Mouse (Mus musculus) right cerebral cortex, postnatal 14 days (tissue): ENCODE data around the gene Grin2c.

Source experiments
- DNase-seq: peaks from one replicate; pipeline ENCODE4 v3.0.0; 2022

Grin2c gene

DNA sequence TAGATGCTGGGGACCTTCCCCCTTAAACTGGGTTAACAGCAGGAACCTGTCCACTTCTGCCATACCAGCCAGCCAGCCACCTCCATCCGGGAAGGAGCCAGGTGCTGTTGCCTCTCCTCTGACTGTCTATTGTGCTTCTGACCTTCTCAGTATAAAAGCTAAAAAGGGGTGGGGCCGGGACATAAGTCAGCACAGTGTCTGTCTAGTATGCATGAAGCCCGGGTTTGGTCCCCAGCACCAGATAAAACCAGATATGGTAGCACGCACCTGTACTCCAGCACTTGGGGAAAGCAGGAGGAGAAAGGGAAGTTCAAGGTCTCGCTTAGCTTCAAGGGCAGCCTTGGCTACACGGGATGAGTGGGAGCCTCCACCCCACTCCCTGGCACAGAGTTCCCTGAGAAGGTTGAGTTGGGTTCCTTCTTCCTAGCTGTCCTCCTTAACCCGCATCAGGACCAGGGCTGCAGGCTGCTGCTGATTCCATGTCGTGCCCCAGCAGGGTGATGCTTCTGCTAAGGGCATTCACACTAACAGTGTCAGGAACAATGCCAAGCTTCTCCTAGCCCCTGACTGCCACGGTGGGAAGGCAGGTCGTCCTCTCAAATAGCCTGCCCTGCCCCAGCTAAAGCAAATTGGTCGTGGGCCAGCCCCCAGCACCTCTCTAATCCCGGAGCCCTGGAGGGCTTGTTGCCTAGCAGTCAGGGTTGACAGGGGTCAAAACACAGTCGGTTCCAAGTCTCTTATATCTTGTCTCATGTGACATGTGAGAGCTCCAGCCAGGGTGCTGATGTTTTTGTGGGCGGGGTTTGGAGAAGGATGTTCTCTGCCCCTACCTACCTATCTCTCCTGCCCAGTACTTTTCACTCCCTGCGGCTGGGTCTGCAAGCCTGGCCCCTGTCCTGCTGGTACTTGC lies 37.8 kb downstream of the Grin2c start:
- DNase-seq, result no peak

DNA sequence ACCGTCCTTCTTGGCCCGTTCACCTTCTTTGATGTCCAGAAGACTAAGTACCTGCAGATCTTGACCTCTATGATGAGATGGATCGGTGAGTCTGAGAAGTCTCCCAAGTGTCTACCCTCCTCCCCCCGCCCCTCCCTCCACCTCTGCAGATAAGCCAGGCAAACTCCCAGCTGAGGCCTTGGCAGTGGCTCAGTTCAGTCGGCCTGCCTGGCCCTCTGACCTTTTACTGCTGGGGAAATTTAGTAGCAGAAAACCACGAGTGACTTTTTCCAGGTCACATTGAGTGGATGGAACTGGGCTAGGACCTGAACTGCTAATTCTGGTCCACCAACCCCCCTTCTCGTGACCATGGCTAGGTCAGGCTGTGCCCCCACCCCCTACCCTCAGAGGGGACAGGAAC lies 38.6 kb downstream of the Grin2c start:
- no peak for DNase-seq

GRCm38 (mm10) chr11:115227640-115228039 lies 39.4 kb downstream of the Grin2c start:
- no peak for DNase-seq

GRCm38 (mm10) chr11:115226811-115227491 lies 40.1 kb downstream of the Grin2c start:
- DNase-seq, result no peak

GRCm38 (mm10) chr11:115225301-115225700 lies 41.7 kb downstream of the Grin2c start:
- DNase-seq, result no peak

- peak; percentile 75 for DNase-seq
Observed at GRCm38 (mm10) chr11:115224889-115225288, 42.2 kb downstream of the Grin2c start.

DNA sequence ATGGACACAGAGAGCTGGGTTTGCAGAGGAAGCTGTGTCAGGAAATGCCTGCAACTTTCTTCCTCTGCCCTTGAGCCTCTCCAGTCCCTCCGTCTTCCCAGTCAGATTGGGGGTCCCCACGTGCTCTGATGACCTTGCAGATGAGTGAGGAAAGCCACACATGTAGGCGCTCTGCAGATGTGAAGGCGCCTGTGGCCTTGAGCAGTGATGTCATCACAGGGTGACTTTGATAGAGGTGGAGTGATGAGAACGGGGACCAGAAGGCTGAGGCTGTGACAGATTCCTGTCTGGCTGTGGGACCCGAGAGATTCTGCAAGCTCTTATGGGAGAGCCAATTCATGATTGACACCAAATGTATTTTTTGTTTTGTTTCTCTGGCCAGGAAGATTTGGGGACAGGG lies 43.2 kb downstream of the Grin2c start:
- DNase-seq, result no peak

DNA sequence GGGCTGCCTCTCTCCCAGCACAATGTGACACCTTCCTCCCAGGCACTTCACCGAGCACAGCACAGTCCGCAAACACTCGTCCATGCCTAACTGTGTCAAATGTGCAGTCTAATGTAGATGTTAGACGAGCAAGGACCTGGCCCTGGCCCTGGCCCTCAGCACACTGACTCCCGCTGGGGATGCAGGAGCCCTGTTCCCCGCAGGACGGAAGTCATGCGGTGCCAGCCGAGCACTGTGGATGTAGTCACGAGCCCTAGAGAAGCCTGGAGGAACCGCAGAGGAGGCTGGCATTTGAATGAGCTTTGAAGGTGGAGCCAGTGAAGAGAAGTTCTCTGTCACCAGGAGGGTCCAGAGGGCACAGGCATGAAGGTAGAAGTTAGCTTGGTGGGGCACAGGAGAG lies 43.6 kb downstream of the Grin2c start:
- DNase-seq, result no peak

- DNase-seq, result no peak
Observed at GRCm38 (mm10) chr11:115222570-115222969, 44.5 kb downstream of the Grin2c start.

- DNase-seq, result no peak
Observed at GRCm38 (mm10) chr11:115222077-115222476, 45.0 kb downstream of the Grin2c start.

DNA sequence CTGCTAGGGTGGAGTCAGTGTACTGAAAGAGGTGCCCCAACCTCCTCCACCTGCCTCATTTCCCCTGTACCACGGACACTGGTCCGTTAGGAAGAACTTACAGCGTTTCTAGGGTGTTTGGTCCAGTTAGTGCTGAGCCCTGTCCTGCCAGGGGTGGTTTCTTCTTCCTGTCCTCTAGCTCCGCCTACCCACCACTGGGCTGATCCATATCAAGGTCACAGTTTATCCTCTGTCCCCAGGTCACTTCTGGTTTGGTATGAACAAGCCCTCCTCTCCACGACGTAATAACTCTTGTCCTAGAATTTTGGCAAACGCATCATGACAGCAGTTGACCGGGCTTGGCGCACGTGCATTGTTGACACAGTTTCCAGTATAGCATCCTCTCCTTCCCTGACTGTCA lies 47.4 kb downstream of the Grin2c start:
- no peak for DNase-seq

DNA sequence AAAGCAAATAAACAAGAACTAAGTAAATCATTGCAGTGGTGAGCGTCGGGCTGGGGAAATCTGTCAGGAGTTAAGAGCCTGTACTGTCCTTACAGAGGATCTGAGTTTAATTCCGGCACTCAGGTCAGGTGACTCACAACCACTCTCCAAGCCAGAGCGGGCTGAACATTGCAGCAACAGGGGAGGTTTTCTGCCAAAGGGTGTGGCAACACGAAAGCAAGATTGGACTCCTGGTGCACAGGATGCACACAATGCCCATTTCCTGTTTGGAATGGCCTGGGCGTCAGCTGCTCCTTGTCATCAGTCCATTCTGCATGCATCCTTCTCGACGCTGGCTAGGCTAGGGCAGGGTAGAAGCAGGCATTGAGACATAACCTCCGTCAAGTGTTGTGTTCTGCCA lies 47.8 kb downstream of the Grin2c start:
- DNase-seq, result no peak

- no peak for DNase-seq
Observed at GRCm38 (mm10) chr11:115217439-115218410, 49.3 kb downstream of the Grin2c start.

GRCm38 (mm10) chr11:115215123-115215522 lies 51.9 kb downstream of the Grin2c start:
- no peak for DNase-seq

DNA sequence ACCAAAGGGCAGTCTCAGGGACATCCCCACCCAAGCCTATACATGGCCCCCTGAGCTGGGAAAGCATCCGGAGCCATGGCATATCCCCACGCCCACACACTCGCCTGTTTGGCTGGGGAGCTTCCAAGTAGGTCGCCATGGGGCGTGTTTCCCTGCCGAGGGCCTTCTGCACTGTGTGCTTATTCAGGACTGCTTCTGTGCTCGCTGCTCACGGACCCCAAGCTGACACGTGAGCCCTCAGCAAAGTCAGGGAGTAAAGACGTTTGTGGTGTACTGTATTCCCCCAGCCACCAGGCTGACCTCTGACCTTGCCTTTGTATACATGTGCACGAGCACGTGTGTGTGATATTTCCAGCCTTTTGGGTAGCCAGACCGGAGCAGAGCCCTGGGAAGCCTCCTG lies 54.9 kb downstream of the Grin2c start:
- peak; percentile 47 for DNase-seq

- no peak for DNase-seq
Observed at GRCm38 (mm10) chr11:115209958-115210357, 57.1 kb downstream of the Grin2c start.

DNA sequence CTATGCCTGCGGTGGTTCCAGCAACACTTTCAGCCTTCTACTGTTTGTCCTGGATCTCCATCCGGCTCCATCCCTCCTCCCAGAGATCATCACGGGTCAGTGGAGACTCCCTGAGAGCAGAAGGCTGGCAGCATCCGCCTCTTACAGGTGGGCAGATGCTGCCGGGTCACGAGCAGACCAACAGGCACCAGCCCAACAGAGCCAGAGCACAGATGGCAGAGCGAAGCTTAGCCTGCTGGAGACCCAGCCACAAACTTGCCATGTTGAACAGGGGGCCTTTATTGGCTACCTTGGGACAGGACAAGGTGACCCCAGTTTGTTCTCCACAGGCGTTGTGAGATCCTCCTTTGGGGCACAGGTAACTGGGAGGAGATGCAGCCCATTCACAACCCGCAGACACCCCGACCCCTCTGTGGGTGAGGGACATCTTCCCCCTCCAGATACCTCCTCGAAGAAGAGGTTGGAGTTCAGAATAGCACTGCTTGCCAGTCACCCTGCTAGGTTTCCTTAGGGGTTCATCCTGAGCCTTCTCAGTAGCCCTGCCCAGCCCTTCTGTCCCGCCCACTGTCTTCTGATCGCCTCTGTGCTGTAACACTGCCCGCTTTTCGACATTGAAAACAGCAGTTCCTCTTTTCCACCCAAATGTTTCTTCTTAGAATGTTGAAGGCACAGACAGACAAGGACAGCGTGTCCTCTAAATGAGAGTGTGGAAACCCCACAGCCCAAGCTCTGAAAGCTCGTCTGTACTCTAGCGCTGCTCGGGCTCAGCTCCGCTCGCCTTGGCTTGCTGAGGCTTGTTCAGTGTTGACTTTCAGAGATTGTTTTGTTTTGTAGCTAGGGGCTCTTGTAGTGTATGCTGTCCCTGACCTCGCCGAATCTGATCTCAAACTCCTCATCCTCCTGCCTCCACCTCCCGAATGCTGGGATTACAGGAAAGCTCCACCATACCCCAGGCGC lies 58.0 kb downstream of the Grin2c start:
- no peak for DNase-seq

- DNase-seq, result no peak
Observed at GRCm38 (mm10) chr11:115208126-115208525, 58.9 kb downstream of the Grin2c start.

DNA sequence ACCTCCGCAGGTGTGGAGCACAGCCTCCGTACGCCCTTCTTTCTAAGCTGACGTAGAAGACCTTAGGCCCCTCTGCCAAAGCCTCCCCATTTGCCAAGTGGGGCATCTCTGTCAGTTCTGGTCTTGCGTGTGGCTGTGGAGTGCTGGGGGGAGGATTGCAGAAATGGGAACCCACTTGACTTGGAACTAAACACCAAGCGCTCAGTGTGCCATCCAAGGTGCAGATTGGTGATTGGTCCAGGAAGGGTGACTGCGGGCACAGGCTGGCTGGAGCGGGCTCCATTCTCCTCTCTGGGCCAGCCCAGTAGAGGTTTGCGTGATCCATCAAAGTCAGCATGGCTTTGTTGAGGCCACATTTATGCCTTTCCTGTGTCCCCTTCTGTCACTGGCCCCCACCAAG lies 64.3 kb downstream of the Grin2c start:
- DNase-seq, result no peak

DNA sequence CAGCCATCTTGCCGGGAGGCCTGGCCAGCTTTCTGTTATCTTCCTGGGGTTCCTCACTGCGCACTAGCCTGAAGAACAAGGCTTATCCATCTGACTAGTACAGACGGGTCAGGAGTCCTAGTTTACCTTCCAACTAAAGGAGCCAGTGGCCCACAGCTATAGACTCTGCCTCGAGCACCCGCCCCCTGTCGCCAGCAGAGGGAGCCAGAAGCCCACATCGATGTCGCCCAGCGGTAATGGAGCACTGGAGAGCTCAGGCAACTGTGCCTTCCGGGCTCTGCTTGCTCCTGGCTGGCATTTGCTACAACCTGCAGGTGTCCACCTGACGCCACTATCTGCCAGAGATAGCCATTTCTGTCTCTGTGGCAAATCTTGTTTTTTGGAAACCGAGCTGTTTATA lies 64.7 kb downstream of the Grin2c start:
- DNase-seq, result peak; percentile 88

DNA sequence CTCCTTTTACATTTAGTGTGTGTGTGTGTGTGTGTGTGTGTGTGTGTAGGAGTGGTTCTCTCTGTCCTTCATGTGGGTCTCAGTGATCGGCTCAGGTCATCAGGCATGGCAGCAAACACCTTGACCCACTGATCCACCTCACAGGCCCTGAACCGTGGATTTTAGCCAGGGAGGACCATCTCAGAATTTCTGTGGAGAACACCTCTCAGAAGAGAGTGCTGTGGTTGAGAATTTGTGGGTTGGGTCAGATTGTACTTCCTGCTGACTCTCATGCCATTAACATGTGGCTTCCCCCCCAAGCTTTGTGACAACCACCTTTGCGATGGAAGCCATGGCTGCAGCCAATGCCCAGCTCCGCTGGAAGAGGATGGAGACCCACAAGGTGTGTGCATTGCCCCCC lies 66.5 kb downstream of the Grin2c start:
- DNase-seq, result no peak
